Mouse (Mus musculus): ENCODE measurements at regions not wholly inside any gene's neighbourhood (a gene's known extent, or its start where the extent isn't known, plus 50 kb on each side); places are given as distances from the start of the nearest gene placed in this dataset.

GRCm38 (mm10) chr4:55696428-55696827 is 164.2 kb upstream of the Klf4 start:
- H3K4me2 ChIP-seq (ENCODE audit: low read depth, severe bottlenecking): no peak overlapping the region
- WGBS: 54% methylated on average over 1 of the region's 1 CpGs
- no peaks in the 10 kb centered on the region for H3K9me3 ChIP-seq (ENCODE audit: control insufficient read depth, low read length)
- H3K36me3 ChIP-seq (ENCODE audit: control insufficient read depth, insufficient read depth, low read length): no peaks in the 10 kb centered on the region
- no peak overlapping the region for H3K9ac ChIP-seq (ENCODE audit: low read length)
- H3K27me3 ChIP-seq (ENCODE audit: control insufficient read depth, insufficient read depth, low read length): no peaks in the 10 kb centered on the region
- ATAC-seq (ENCODE audit: insufficient number of reproducible peaks, low FRiP score, low TSS enrichment, low read depth): no peak
- DNase-seq (ENCODE audit: low spot score): no peak
- H3K4me1 ChIP-seq (ENCODE audit: control insufficient read depth, insufficient read depth, low read length): no peaks in the 10 kb centered on the region
- no peak overlapping the region for H3K4me3 ChIP-seq (ENCODE audit: low read depth, low read length)
- no peak overlapping the region for H3K27ac ChIP-seq (replicated peaks; ENCODE audit: low read depth, low read length)

DNA sequence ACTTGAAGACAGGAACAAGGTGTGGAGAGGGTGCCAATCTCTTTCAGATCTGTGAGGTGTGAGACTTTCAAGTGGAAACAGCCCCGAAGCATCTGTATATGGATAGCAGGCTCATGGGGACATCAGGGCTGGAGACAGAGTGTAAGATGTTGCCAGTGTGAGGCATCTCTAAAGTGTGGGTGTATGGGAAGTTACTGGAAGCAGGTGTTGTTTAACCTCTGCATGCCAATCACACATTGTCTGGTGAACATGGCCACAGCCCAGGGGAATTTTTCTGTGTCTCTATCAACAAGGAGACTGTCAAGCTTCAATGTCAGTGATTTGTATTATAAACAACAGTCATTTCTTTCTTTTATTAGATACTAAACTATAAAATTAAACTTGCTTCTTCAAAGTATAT is 163.0 kb upstream of the Klf4 start:
- H3K4me3 ChIP-seq (ENCODE audit: low read depth, low read length): no peak overlapping the region
- no peaks in the 10 kb centered on the region for H3K36me3 ChIP-seq (ENCODE audit: control insufficient read depth, insufficient read depth, low read length)
- 100% methylated on average over 1 of the region's 1 CpGs for WGBS
- H3K4me2 ChIP-seq (ENCODE audit: low read depth, severe bottlenecking): no peak overlapping the region
- no peaks in the 10 kb centered on the region for H3K4me1 ChIP-seq (ENCODE audit: control insufficient read depth, insufficient read depth, low read length)
- H3K9me3 ChIP-seq (ENCODE audit: control insufficient read depth, low read length): no peaks in the 10 kb centered on the region
- no peaks in the 10 kb centered on the region for H3K27me3 ChIP-seq (ENCODE audit: control insufficient read depth, insufficient read depth, low read length)
- no peak overlapping the region for H3K27ac ChIP-seq (replicated peaks; ENCODE audit: low read depth, low read length)
- DNase-seq (ENCODE audit: low spot score) (no peak), ATAC-seq (ENCODE audit: insufficient number of reproducible peaks, low FRiP score, low TSS enrichment, low read depth) (no peak)
- no peak overlapping the region for H3K9ac ChIP-seq (ENCODE audit: low read length)

GRCm38 (mm10) chr4:55689479-55689878 is 157.2 kb upstream of the Klf4 start:
- Histone ChIP-seq H3K4me2 (ENCODE audit: low read depth, severe bottlenecking) (no peak overlapping the region), H3K9ac (ENCODE audit: low read length) (no peak overlapping the region), H3K36me3 (ENCODE audit: control insufficient read depth, insufficient read depth, low read length) (no peaks in the 10 kb centered on the region), H3K27ac (replicated peaks; ENCODE audit: low read depth, low read length) (no peak overlapping the region), H3K4me1 (ENCODE audit: control insufficient read depth, insufficient read depth, low read length) (no peaks in the 10 kb centered on the region), H3K9me3 (ENCODE audit: control insufficient read depth, low read length) (no peaks in the 10 kb centered on the region), H3K27me3 (ENCODE audit: control insufficient read depth, insufficient read depth, low read length) (no peaks in the 10 kb centered on the region), H3K4me3 (ENCODE audit: low read depth, low read length) (no peak overlapping the region)
- DNase-seq (ENCODE audit: low spot score): no peak
- WGBS: 76% methylated on average over 1 of the region's 1 CpGs
- ATAC-seq (ENCODE audit: insufficient number of reproducible peaks, low FRiP score, low TSS enrichment, low read depth): no peak

DNA sequence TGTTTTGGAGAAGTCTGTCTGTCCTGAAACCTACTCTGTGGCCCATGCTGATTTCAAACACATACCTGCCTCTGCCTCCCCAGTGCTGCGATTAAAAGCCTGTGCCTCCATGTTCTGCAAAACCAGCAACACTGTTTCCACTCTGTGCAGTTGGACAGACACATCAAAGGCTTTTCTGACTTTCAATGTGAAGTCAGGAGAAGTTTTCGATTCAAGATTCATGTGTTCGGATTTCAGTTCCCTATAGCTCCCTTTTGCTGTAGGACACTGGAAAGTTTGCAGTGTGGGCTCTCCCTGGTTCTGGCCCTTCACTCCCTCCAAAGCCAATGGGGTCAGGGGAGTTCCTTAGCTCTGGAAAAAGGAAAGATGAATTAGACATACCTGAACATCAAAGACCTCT is 154.5 kb upstream of the Klf4 start:
- Histone ChIP-seq H3K4me2 (ENCODE audit: low read depth, severe bottlenecking) (no peak overlapping the region), H3K9ac (ENCODE audit: low read length) (no peak overlapping the region), H3K27ac (replicated peaks; ENCODE audit: low read depth, low read length) (no peak overlapping the region), H3K4me3 (ENCODE audit: low read depth, low read length) (no peak overlapping the region), H3K27me3 (ENCODE audit: control insufficient read depth, insufficient read depth, low read length) (no peaks in the 10 kb centered on the region), H3K4me1 (ENCODE audit: control insufficient read depth, insufficient read depth, low read length) (no peaks in the 10 kb centered on the region), H3K9me3 (ENCODE audit: control insufficient read depth, low read length) (no peaks in the 10 kb centered on the region), H3K36me3 (ENCODE audit: control insufficient read depth, insufficient read depth, low read length) (no peaks in the 10 kb centered on the region)
- no peak for DNase-seq (ENCODE audit: low spot score)
- 87% methylated on average over 3 of the region's 3 CpGs for WGBS
- ATAC-seq (ENCODE audit: insufficient number of reproducible peaks, low FRiP score, low TSS enrichment, low read depth): no peak

GRCm38 (mm10) chr4:55672288-55672687 is 140.0 kb upstream of the Klf4 start:
- no peaks in the 10 kb centered on the region for H3K36me3 ChIP-seq (ENCODE audit: control insufficient read depth, insufficient read depth, low read length)
- H3K4me1 ChIP-seq (ENCODE audit: control insufficient read depth, insufficient read depth, low read length): no peaks in the 10 kb centered on the region
- H3K27me3 ChIP-seq (ENCODE audit: control insufficient read depth, insufficient read depth, low read length): no peaks in the 10 kb centered on the region
- WGBS: 67% methylated on average over 6 of the region's 6 CpGs
- no peak overlapping the region for H3K27ac ChIP-seq (replicated peaks; ENCODE audit: low read depth, low read length)
- no peak overlapping the region for H3K4me2 ChIP-seq (ENCODE audit: low read depth, severe bottlenecking)
- ATAC-seq (ENCODE audit: insufficient number of reproducible peaks, low FRiP score, low TSS enrichment, low read depth) (no peak), DNase-seq (ENCODE audit: low spot score) (no peak)
- H3K9me3 ChIP-seq (ENCODE audit: control insufficient read depth, low read length): no peaks in the 10 kb centered on the region
- H3K4me3 ChIP-seq (ENCODE audit: low read depth, low read length): no peak overlapping the region
- H3K9ac ChIP-seq (ENCODE audit: low read length): no peak overlapping the region

- Histone ChIP-seq H3K36me3 (ENCODE audit: control insufficient read depth, insufficient read depth, low read length) (no peaks in the 10 kb centered on the region), H3K4me2 (ENCODE audit: low read depth, severe bottlenecking) (no peak overlapping the region), H3K9ac (ENCODE audit: low read length) (no peak overlapping the region), H3K4me3 (ENCODE audit: low read depth, low read length) (no peak overlapping the region), H3K27ac (replicated peaks; ENCODE audit: low read depth, low read length) (no peak overlapping the region), H3K9me3 (ENCODE audit: control insufficient read depth, low read length) (no peaks in the 10 kb centered on the region), H3K27me3 (ENCODE audit: control insufficient read depth, insufficient read depth, low read length) (no peaks in the 10 kb centered on the region), H3K4me1 (ENCODE audit: control insufficient read depth, insufficient read depth, low read length) (no peaks in the 10 kb centered on the region)
- no peak for ATAC-seq (ENCODE audit: insufficient number of reproducible peaks, low FRiP score, low TSS enrichment, low read depth)
- no peak for DNase-seq (ENCODE audit: low spot score)
- WGBS: 84% methylated on average over 4 of the region's 4 CpGs
These were observed 138.0 kb upstream of the Klf4 start for GRCm38 (mm10) chr4:55670258-55670657.

- 82% methylated on average over 4 of the region's 4 CpGs for WGBS
- no peak for ATAC-seq (ENCODE audit: insufficient number of reproducible peaks, low FRiP score, low TSS enrichment, low read depth)
- H3K27ac ChIP-seq (replicated peaks; ENCODE audit: low read depth, low read length): no peak overlapping the region
- no peaks in the 10 kb centered on the region for H3K9me3 ChIP-seq (ENCODE audit: control insufficient read depth, low read length)
- no peaks in the 10 kb centered on the region for H3K27me3 ChIP-seq (ENCODE audit: control insufficient read depth, insufficient read depth, low read length)
- no peak for DNase-seq (ENCODE audit: low spot score)
- H3K9ac ChIP-seq (ENCODE audit: low read length): no peak overlapping the region
- H3K36me3 ChIP-seq (ENCODE audit: control insufficient read depth, insufficient read depth, low read length): no peaks in the 10 kb centered on the region
- no peak overlapping the region for H3K4me2 ChIP-seq (ENCODE audit: low read depth, severe bottlenecking)
- no peaks in the 10 kb centered on the region for H3K4me1 ChIP-seq (ENCODE audit: control insufficient read depth, insufficient read depth, low read length)
- no peak overlapping the region for H3K4me3 ChIP-seq (ENCODE audit: low read depth, low read length)
These were observed 132.6 kb upstream of the Klf4 start for GRCm38 (mm10) chr4:55664822-55665221.

DNA sequence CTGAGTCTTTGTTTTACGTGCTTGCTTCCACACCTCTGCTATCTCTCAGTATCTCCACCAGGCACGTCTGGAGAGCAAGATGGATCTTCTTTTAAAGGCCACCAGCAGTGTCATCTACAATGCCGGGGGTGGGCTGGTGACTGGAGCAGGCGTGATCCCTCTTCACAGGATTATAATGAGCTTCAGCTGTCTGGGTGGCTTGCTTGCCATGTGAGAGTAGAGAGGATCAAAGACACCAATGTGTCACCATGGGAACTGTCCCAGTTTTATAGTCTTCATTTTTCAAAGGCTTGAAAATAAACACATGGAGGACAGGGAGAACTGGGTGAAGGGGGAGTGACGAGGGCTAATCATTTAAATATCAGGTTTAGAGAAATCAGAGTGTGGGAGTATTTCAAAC is 131.6 kb upstream of the Klf4 start:
- H3K27ac ChIP-seq (replicated peaks; ENCODE audit: low read depth, low read length): no peak overlapping the region
- no peaks in the 10 kb centered on the region for H3K4me1 ChIP-seq (ENCODE audit: control insufficient read depth, insufficient read depth, low read length)
- 9% methylated on average over 5 of the region's 5 CpGs for WGBS
- no peak overlapping the region for H3K9ac ChIP-seq (ENCODE audit: low read length)
- no peaks in the 10 kb centered on the region for H3K36me3 ChIP-seq (ENCODE audit: control insufficient read depth, insufficient read depth, low read length)
- no peak overlapping the region for H3K4me3 ChIP-seq (ENCODE audit: low read depth, low read length)
- H3K4me2 ChIP-seq (ENCODE audit: low read depth, severe bottlenecking): no peak overlapping the region
- no peaks in the 10 kb centered on the region for H3K27me3 ChIP-seq (ENCODE audit: control insufficient read depth, insufficient read depth, low read length)
- no peaks in the 10 kb centered on the region for H3K9me3 ChIP-seq (ENCODE audit: control insufficient read depth, low read length)
- DNase-seq (ENCODE audit: low spot score) (no peak), ATAC-seq (ENCODE audit: insufficient number of reproducible peaks, low FRiP score, low TSS enrichment, low read depth) (no peak)

DNA sequence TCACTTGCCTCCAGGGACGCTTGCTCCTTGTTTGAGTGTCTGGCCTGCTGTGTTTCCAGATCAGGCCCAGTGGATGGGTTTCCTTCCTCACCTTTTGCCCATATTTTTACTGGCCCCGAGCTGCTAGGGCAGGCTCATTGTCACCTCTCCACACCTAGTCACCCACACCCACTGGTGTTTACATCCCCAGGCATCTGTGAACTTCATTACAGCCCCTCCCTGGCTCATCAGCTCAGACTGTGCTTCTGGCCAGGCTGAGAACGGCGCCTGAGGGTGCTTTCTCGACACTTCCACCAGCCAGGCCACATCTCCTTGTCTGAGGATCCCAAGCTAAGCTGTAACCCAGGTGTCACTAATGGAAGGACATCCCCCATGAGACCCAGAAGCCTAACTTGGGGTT is 129.8 kb upstream of the Klf4 start:
- Histone ChIP-seq H3K4me2 (ENCODE audit: low read depth, severe bottlenecking) (no peak overlapping the region), H3K9me3 (ENCODE audit: control insufficient read depth, low read length) (no peaks in the 10 kb centered on the region), H3K27me3 (ENCODE audit: control insufficient read depth, insufficient read depth, low read length) (no peaks in the 10 kb centered on the region), H3K4me1 (ENCODE audit: control insufficient read depth, insufficient read depth, low read length) (no peaks in the 10 kb centered on the region), H3K27ac (replicated peaks; ENCODE audit: low read depth, low read length) (no peak overlapping the region), H3K9ac (ENCODE audit: low read length) (no peak overlapping the region), H3K4me3 (ENCODE audit: low read depth, low read length) (no peak overlapping the region), H3K36me3 (ENCODE audit: control insufficient read depth, insufficient read depth, low read length) (no peaks in the 10 kb centered on the region)
- WGBS: 39% methylated on average over 5 of the region's 5 CpGs
- DNase-seq (ENCODE audit: low spot score): no peak
- no peak for ATAC-seq (ENCODE audit: insufficient number of reproducible peaks, low FRiP score, low TSS enrichment, low read depth)

All from limb, embryonic 11.5 days (tissue).